Mouse (Mus musculus) lung, adult 2 months (tissue): Measurements from ENCODE around the gene Csgalnact2.

Source experiments
- CTCF ChIP-seq: fragments of 200-500 bp; IDR thresholded peaks from 2 replicates; pipeline ENCODE4 v1.5.1; 2011; ENCODE audit warnings: mild to moderate bottlenecking, low read length, control low read depth; ENCODE audit not compliant: insufficient read depth
- POLR2A ChIP-seq: fragments of 200-500 bp; IDR thresholded peaks from 2 replicates; pipeline ENCODE4 v1.6.1; 2011; ENCODE audit warnings: low read depth, mild to moderate bottlenecking, control low read depth, low read length, borderline replicate concordance; ENCODE audit errors: extremely low read depth

- TF ChIP-seq POLR2A = no peak
- TF ChIP-seq CTCF = no peak
These were observed 48.3 kb upstream of the Csgalnact2 start for GRCm38 (mm10) chr6:118187285-118187641.
